Mouse (Mus musculus): Measurements from ENCODE around the gene Gm7029.

- no peak for TF ChIP-seq CTCF (IDR thresholded peaks at IDR 0.05; ENCODE audit: low read depth)
- TF ChIP-seq EP300 (IDR thresholded peaks at IDR 0.05; ENCODE audit: low read depth) = no peak
Observed at GRCm38 (mm10) chr17:33910346-33911051, 36.9 kb downstream of the Gm7029 start.

Measured in heart, postnatal 0 days (tissue).